Comparison of ENCODE assay signal across 7 mouse cellular contexts in genomic region chr2:167659847-167660610, GRCm38 (mm10). TPM values are rescaled to one million over a fixed set of nuclear protein-coding genes. Genes with fewer than 3 reads are reported as not detected.
DNase-seq lines count a peak whose midpoint lies in the region; ATAC-seq and TF ChIP-seq lines count a peak whose summit lies in the region.

No protein-coding gene starts in this region.

- no peak for ATAC-seq in G1E (ENCODE audit: extremely low read depth, insufficient number of reproducible peaks, low FRiP score, poor library complexity, severe bottlenecking)

- no peaks in the 10 kb centered on the region for H3K9me3 ChIP-seq in G1E (replicated peaks)
- H3K9me3 ChIP-seq in forebrain, embryonic 10.5 days, result no peaks in the 10 kb centered on the region

- peaks cover 50% of the 10 kb centered on the region for H3K36me3 ChIP-seq in G1E (replicated peaks)
- H3K36me3 ChIP-seq in forebrain, embryonic 10.5 days (replicated peaks), result peaks cover 22% of the 10 kb centered on the region

- DNase-seq in G1E (ENCODE audit: low spot score), result no peak
- peak; percentile 67 to 78 for DNase-seq in adrenal gland, postnatal 36 days
- no peak for DNase-seq in forebrain, embryonic 10.5 days (ENCODE audit: extremely low spot score, low spot score)
- DNase-seq in heart, postnatal 14 days, result peak; percentile 67 to 77
- DNase-seq in kidney, postnatal 25 days, result peak; percentile 95 to 96
- DNase-seq in lung, postnatal 10 days, result peak; percentile 87
- peak; percentile 51 for DNase-seq in right cerebral cortex, postnatal 14 days

- H3K4me1 ChIP-seq in G1E (ENCODE audit: insufficient read depth, low read depth, low read length), result peaks cover 44% of the 10 kb centered on the region
- peaks cover 51% of the 10 kb centered on the region for H3K4me1 ChIP-seq in forebrain, embryonic 10.5 days

- H3K4me3 ChIP-seq in G1E (ENCODE audit: low read depth, low read length), result peak overlapping the region; percentile 90; the same call in 1 of the 2 replicates
- H3K4me3 ChIP-seq in forebrain, embryonic 10.5 days, result peak overlapping the region; percentile 89

- WGBS in forebrain, embryonic 10.5 days, result 30% methylated on average over 13 of the region's 13 CpGs

- intact Hi-C loops in heart, postnatal 14 days (cut with DNase I), result no loop called here

- H3K27ac ChIP-seq in forebrain, embryonic 10.5 days, result peak overlapping the region; percentile 90

- TF ChIP-seq CTCF in G1E (IDR thresholded peaks at IDR 0.05; ENCODE audit: low read depth, low read length), result no peak

- H3K27me3 ChIP-seq in G1E (ENCODE audit: insufficient read depth, low read length), result peaks cover 10% of the 10 kb centered on the region
- peaks cover 17% of the 10 kb centered on the region for H3K27me3 ChIP-seq in forebrain, embryonic 10.5 days (ENCODE audit: poor library complexity, severe bottlenecking)

RNA-seq across cellular contexts. Expression of gene Gm20431, which starts 1.3 kb away (rescaled TPM):
- total RNA-seq in G1E (2014; fragmentation: Nextera tagmentation) (6.2 and 8.1 TPM in 2 replicates), G1E (2017) (0.11 TPM in 1 of 2 replicates, not detected in the other)
- not detected in 2 replicates for polyA plus RNA-seq in G1E (2012)
- total RNA-seq in adrenal gland, postnatal 36 days (2021), result 10 to 100 TPM in 1 of 2 experiments, 1 to 10 TPM in 1; 8.9 to 25.9 TPM
- polyA plus RNA-seq in forebrain, embryonic 10.5 days (2016; fragmentation: Nextera tagmentation; extraction: Ambion mirVana), result 2.7 and 4.9 TPM in 2 replicates
- total RNA-seq in heart, postnatal 14 days (2021), result 10 to 100 TPM; 20.3 to 22.8 TPM

RNA-seq across cellular contexts. Expression of gene Ube2v1, which starts 28.1 kb away (rescaled TPM):
- total RNA-seq in G1E (2014; fragmentation: Nextera tagmentation) (149 and 162 TPM in 2 replicates), G1E (2017) (81.3 and 83.9 TPM in 2 replicates)
- 197 and 203 TPM in 2 replicates for polyA plus RNA-seq in G1E (2012)
- 100 to 1,000 TPM; 195 to 197 TPM for total RNA-seq in adrenal gland, postnatal 36 days (2021)
- 414 and 416 TPM in 2 replicates for polyA plus RNA-seq in forebrain, embryonic 10.5 days (2016; fragmentation: Nextera tagmentation; extraction: Ambion mirVana)
- total RNA-seq in heart, postnatal 14 days (2021), result 100 to 1,000 TPM in 1 of 2 experiments, 10 to 100 TPM in 1; 93.8 to 102 TPM

RNA-seq across cellular contexts. Expression of gene Cebpb, which starts 28.7 kb away (rescaled TPM):
- total RNA-seq in G1E (2014; fragmentation: Nextera tagmentation), result 10.5 and 12.5 TPM in 2 replicates
- total RNA-seq in G1E (2017), result 12.9 and 33.6 TPM in 2 replicates
- 61.6 and 87.9 TPM in 2 replicates for polyA plus RNA-seq in G1E (2012)
- 100 to 1,000 TPM; 357 to 631 TPM for total RNA-seq in adrenal gland, postnatal 36 days (2021)
- 0.33 and 0.44 TPM in 2 replicates for polyA plus RNA-seq in forebrain, embryonic 10.5 days (2016; fragmentation: Nextera tagmentation; extraction: Ambion mirVana)
- total RNA-seq in heart, postnatal 14 days (2021), result 100 to 1,000 TPM; 108 to 124 TPM

RNA-seq across cellular contexts. Expression of gene Tmem189, which starts 29.6 kb away (rescaled TPM):
- total RNA-seq in G1E (2014; fragmentation: Nextera tagmentation), result 14.1 and 20.1 TPM in 2 replicates
- total RNA-seq in G1E (2017), result 17.5 and 18.3 TPM in 2 replicates
- 36.9 and 38.8 TPM in 2 replicates for polyA plus RNA-seq in G1E (2012)
- 10 to 100 TPM; 27.2 to 34.3 TPM for total RNA-seq in adrenal gland, postnatal 36 days (2021)
- 31.5 and 34.2 TPM in 2 replicates for polyA plus RNA-seq in forebrain, embryonic 10.5 days (2016; fragmentation: Nextera tagmentation; extraction: Ambion mirVana)
- 10 to 100 TPM; 35.0 to 35.2 TPM for total RNA-seq in heart, postnatal 14 days (2021)

Comparison
In these comparisons a context has a peak if more than half of its experiments do, and no peak if none do; other contexts are left out.
1. DNase-seq: peak in adrenal gland, postnatal 36 days (2 of 2), heart, postnatal 14 days (2 of 2), kidney, postnatal 25 days (2 of 2), lung, postnatal 10 days (single experiment) and right cerebral cortex, postnatal 14 days (single experiment); none in G1E (single experiment) and forebrain, embryonic 10.5 days (single experiment).